Mouse (Mus musculus): ENCODE measurements around the gene Pla2g1b. TPM values are rescaled to one million over a fixed set of nuclear protein-coding genes. Genes with fewer than 3 reads are reported as not detected.
A peak's percentile ranks its signal among the peaks of the same experiment; 100 is the strongest.

Pla2g1b gene
- polyA plus RNA-seq (2015; fragmentation: Nextera tagmentation; extraction: Ambion mirVana): 2.1 and 2.9 TPM in 2 replicates

- H3K27me3 ChIP-seq (replicated peaks): no peaks in the 10 kb centered on the region
- no peaks in the 10 kb centered on the region for H3K9me3 ChIP-seq
- H3K4me1 ChIP-seq (replicated peaks): peaks cover 3% of the 10 kb centered on the region; the same call in 1 of the 2 replicates
- H3K27ac ChIP-seq: no peak within 1 kb of the TSS
- 0 out of 2 replicates have a peak within 1 kb of the TSS, but pooled peaks have one; percentile 22 for H3K4me2 ChIP-seq (replicated peaks)
- ATAC-seq: peak; percentile 88
- WGBS: 30% methylated on average over 9 of the region's 9 CpGs
- no peaks in the 10 kb centered on the region for H3K36me3 ChIP-seq
- no peak within 1 kb of the TSS for H3K4me3 ChIP-seq (replicated peaks)
- H3K9ac ChIP-seq: no peak within 1 kb of the TSS
Measured at GRCm38 (mm10) chr5:115465642-115466420, at the start of gene Pla2g1b. TSS of gene Pla2g1b (plus strand) at chr5:115466262.

GRCm38 (mm10) chr5:115428831-115429358 is 37.2 kb upstream of the Pla2g1b start:
- Histone ChIP-seq H3K4me3 (replicated peaks) (peak overlapping the region; percentile 99), H3K36me3 (peaks cover 2% of the 10 kb centered on the region; the same call in 1 of the 2 replicates), H3K27me3 (replicated peaks) (peaks cover 12% of the 10 kb centered on the region), H3K9ac (peak overlapping the region; percentile 89), H3K4me2 (replicated peaks) (peak overlapping the region; percentile 94), H3K4me1 (replicated peaks) (peaks cover 32% of the 10 kb centered on the region), H3K9me3 (no peaks in the 10 kb centered on the region), H3K27ac (no peak overlapping the region)
- no peak for ATAC-seq
- 3% methylated on average over 20 of the region's 20 CpGs for WGBS

GRCm38 (mm10) chr5:115429359-115430186 is 36.5 kb upstream of the Pla2g1b start, which contains the start of gene Msi1:
TSS of gene Msi1 (plus strand) at chr5:115429599.
- Histone ChIP-seq H3K4me1 (replicated peaks) (peaks cover 35% of the 10 kb centered on the region), H3K9ac (peak within 1 kb of the TSS; percentile 89)
- 1% methylated on average over 59 of the region's 117 CpGs for WGBS

GRCm38 (mm10) chr5:115430187-115430960 is 35.7 kb upstream of the Pla2g1b start:
- no peaks in the 10 kb centered on the region for H3K9me3 ChIP-seq
- no peak; the same call in 1 of the 2 replicates for ATAC-seq
- peaks cover 12% of the 10 kb centered on the region for H3K27me3 ChIP-seq (replicated peaks)
- peak overlapping the region; percentile 94 for H3K4me2 ChIP-seq (replicated peaks)
- peak overlapping the region; percentile 99 for H3K4me3 ChIP-seq (replicated peaks)
- H3K36me3 ChIP-seq: peaks cover 2% of the 10 kb centered on the region; the same call in 1 of the 2 replicates
- 2% methylated on average over 37 of the region's 73 CpGs for WGBS
- H3K9ac ChIP-seq: peak overlapping the region; percentile 89
- peak overlapping the region; percentile 64 for H3K27ac ChIP-seq
- peaks cover 43% of the 10 kb centered on the region for H3K4me1 ChIP-seq (replicated peaks)

More at GRCm38 (mm10) chr5:115429359-115430186, 36.5 kb upstream of the Pla2g1b start, which contains the start of gene Msi1:
- Histone ChIP-seq H3K4me3 (replicated peaks) (peak within 1 kb of the TSS; percentile 99), H3K36me3 (peaks cover 2% of the 10 kb centered on the region; the same call in 1 of the 2 replicates), H3K9me3 (no peaks in the 10 kb centered on the region), H3K27me3 (replicated peaks) (peaks cover 12% of the 10 kb centered on the region), H3K4me2 (replicated peaks) (peak within 1 kb of the TSS; percentile 94), H3K27ac (peak within 1 kb of the TSS; percentile 64)
- peak; percentile 76 for ATAC-seq

GRCm38 (mm10) chr5:115431061-115431897 is 34.8 kb upstream of the Pla2g1b start:
- peak; percentile 46 for ATAC-seq
- WGBS: 14% methylated on average over 14 of the region's 14 CpGs
- H3K27me3 ChIP-seq (replicated peaks): peaks cover 12% of the 10 kb centered on the region
- peaks cover 2% of the 10 kb centered on the region; the same call in 1 of the 2 replicates for H3K36me3 ChIP-seq
- H3K4me2 ChIP-seq (replicated peaks): peak overlapping the region; percentile 94
- peaks cover 52% of the 10 kb centered on the region for H3K4me1 ChIP-seq (replicated peaks)
- peak overlapping the region; percentile 99 for H3K4me3 ChIP-seq (replicated peaks)
- peak overlapping the region; percentile 64; the same call in 1 of the 2 replicates for H3K27ac ChIP-seq
- no peaks in the 10 kb centered on the region for H3K9me3 ChIP-seq
- peak overlapping the region; percentile 89 for H3K9ac ChIP-seq

GRCm38 (mm10) chr5:115431898-115432259 is 34.2 kb upstream of the Pla2g1b start:
- peaks cover 12% of the 10 kb centered on the region for H3K27me3 ChIP-seq (replicated peaks)
- H3K4me1 ChIP-seq (replicated peaks): peaks cover 58% of the 10 kb centered on the region
- H3K9me3 ChIP-seq: no peaks in the 10 kb centered on the region
- H3K27ac ChIP-seq: peak overlapping the region; percentile 48
- H3K4me3 ChIP-seq (replicated peaks): no peak overlapping the region
- peaks cover 2% of the 10 kb centered on the region; the same call in 1 of the 2 replicates for H3K36me3 ChIP-seq
- H3K9ac ChIP-seq: peak overlapping the region; percentile 18; the same call in 1 of the 2 replicates
- 31% methylated on average over 7 of the region's 7 CpGs for WGBS
- no peak for ATAC-seq
- H3K4me2 ChIP-seq (replicated peaks): peak overlapping the region; percentile 94

- Histone ChIP-seq H3K4me3 (replicated peaks) (no peak overlapping the region), H3K4me1 (replicated peaks) (peaks cover 60% of the 10 kb centered on the region), H3K36me3 (peaks cover 2% of the 10 kb centered on the region; the same call in 1 of the 2 replicates), H3K9ac (no peak overlapping the region), H3K27ac (peak overlapping the region; percentile 48; the same call in 1 of the 2 replicates), H3K9me3 (no peaks in the 10 kb centered on the region), H3K27me3 (replicated peaks) (peaks cover 12% of the 10 kb centered on the region), H3K4me2 (replicated peaks) (peak overlapping the region; percentile 94)
- WGBS: 66% methylated on average over 11 of the region's 11 CpGs
- no peak for ATAC-seq
Measured at GRCm38 (mm10) chr5:115432395-115432794, 33.7 kb upstream of the Pla2g1b start.

GRCm38 (mm10) chr5:115433191-115433590 is 32.9 kb upstream of the Pla2g1b start:
- Histone ChIP-seq H3K9me3 (no peaks in the 10 kb centered on the region), H3K4me1 (replicated peaks) (peaks cover 60% of the 10 kb centered on the region), H3K4me3 (replicated peaks) (no peak overlapping the region), H3K36me3 (peaks cover 2% of the 10 kb centered on the region; the same call in 1 of the 2 replicates), H3K9ac (no peak overlapping the region), H3K27me3 (replicated peaks) (peaks cover 9% of the 10 kb centered on the region), H3K4me2 (replicated peaks) (no peak overlapping the region), H3K27ac (no peak overlapping the region)
- 82% methylated on average over 8 of the region's 8 CpGs for WGBS
- ATAC-seq: no peak

- peaks cover 54% of the 10 kb centered on the region for H3K4me1 ChIP-seq (replicated peaks)
- H3K4me2 ChIP-seq (replicated peaks): no peak overlapping the region
- H3K9ac ChIP-seq: no peak overlapping the region
- H3K27ac ChIP-seq: no peak overlapping the region
- ATAC-seq: no peak
- no peak overlapping the region for H3K4me3 ChIP-seq (replicated peaks)
- H3K9me3 ChIP-seq: no peaks in the 10 kb centered on the region
- 69% methylated on average over 11 of the region's 11 CpGs for WGBS
- no peaks in the 10 kb centered on the region for H3K27me3 ChIP-seq (replicated peaks)
- peaks cover 6% of the 10 kb centered on the region; the same call in 1 of the 2 replicates for H3K36me3 ChIP-seq
Measured at GRCm38 (mm10) chr5:115434280-115434852, 31.7 kb upstream of the Pla2g1b start.

Measured in intestine, embryonic 15.5 days (tissue).